Mouse (Mus musculus): Measurements from ENCODE around the gene Gm13283.
"Not testable (repeated sequence)": the region's sequence is repeated elsewhere in the genome, so short reads cannot be mapped to it uniquely, and the experiment has no call there.

- TF ChIP-seq CTCF (conservative IDR thresholded peaks at IDR 0.05; ENCODE audit: low read length); POU5F1 (IDR thresholded peaks at IDR 0.05; ENCODE audit: borderline replicate concordance, low read length): not testable (repeated sequence)
Measured at GRCm38 (mm10) chr4:88754818-88755340, 5.0 kb upstream of the Gm13283 start, which contains the start of gene Gm13271.

Data from E14TG2a.4 (cell line).